Mouse (Mus musculus): ENCODE measurements around the gene H1f0.

Gene H1f0
- long read RNA-seq, experiment 1, transcript H1f0-201 (1 exons, 2,055 nt), result major isoform, 28 of 28 reads
- long read RNA-seq, experiment 1, partial matches to known transcripts, result 0 of 28 reads
- long read RNA-seq, experiment 1, other reads (novel, unspliced or antisense), result 0 of 28 reads
- long read RNA-seq, experiment 2, transcript H1f0-201 (1 exons, 2,055 nt), result major isoform, 20 of 20 reads
- long read RNA-seq, experiment 2, partial matches to known transcripts, result 0 of 20 reads
- long read RNA-seq, experiment 2, other reads (novel, unspliced or antisense), result 0 of 20 reads

DNA sequence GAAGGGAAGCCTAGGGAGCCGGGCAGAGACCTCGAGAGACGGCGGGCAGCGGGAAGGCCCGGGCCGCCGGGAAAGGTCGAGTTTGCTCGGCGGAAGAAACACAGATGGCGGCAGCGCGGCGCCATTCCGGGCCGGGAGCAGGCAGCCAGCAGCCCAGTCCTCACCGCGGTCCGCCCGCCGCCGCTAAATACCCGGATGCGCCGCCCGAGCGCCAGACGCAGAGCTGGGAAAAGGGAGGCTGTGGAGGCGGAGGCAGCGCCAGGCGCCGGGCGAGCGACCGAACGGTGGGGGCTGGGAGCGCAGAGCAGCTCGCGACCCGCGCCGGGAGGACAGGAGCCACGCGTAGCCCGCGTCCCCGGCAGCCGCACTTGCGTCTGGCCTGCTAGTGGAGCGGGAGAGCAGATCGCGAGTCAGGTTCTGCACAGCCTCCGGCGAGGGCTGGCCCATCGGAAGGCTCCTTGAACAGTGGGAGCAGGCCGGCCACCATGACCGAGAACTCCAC lies at the start of gene H1f0:
Gene H1f0 (plus strand): TSS at position 214 of the 502 bp plus-strand sequence.
- intact Hi-C loops (cut with DNase I), result loop anchor here (5.0 kb wide), 1 partner anchor 36 kb away; no protein-coding TSS in a partner anchor

DNA sequence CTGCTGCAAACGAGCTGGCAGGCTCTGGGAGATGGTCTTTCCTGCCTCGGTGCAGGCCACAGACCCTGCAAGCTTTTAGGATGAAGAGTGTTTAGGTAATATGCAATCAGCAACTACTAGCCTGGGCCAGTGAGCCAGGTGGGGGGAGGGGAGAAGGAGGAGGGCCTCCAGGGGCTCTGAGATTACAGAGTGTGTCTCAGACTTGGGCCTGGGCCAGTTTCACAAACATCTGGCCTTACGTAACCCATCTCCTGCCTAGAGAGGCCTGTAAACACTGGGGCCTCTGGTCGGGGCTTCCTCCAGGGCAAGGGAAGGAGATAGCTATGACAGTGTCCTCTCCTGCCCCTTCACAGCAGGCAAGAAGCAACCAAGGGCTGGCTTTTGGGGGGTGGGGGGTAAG lies 49.4 kb upstream of the H1f0 start:
- intact Hi-C loops (cut with DNase I), result no loop called here

DNA sequence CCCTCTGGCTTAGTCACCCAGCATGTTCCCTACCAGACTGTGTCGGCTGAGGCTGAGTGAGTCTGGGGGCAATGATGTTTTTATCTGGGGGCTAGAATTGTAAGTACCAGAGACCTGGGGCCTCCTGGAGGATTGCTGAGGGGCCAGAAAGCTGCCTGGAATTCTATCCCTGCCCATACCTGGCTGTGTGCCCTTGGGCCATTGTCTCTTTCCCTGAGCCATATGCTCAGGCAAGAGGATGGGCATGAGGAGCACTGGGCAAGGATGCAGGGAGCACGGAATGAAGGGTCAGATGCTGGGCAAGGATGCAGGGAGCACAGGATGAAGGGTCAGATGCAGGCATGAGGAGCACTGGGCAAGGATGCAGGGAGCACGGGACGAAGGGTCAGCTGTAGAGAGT lies 48.2 kb upstream of the H1f0 start:
- intact Hi-C loops (cut with DNase I), result no loop called here

DNA sequence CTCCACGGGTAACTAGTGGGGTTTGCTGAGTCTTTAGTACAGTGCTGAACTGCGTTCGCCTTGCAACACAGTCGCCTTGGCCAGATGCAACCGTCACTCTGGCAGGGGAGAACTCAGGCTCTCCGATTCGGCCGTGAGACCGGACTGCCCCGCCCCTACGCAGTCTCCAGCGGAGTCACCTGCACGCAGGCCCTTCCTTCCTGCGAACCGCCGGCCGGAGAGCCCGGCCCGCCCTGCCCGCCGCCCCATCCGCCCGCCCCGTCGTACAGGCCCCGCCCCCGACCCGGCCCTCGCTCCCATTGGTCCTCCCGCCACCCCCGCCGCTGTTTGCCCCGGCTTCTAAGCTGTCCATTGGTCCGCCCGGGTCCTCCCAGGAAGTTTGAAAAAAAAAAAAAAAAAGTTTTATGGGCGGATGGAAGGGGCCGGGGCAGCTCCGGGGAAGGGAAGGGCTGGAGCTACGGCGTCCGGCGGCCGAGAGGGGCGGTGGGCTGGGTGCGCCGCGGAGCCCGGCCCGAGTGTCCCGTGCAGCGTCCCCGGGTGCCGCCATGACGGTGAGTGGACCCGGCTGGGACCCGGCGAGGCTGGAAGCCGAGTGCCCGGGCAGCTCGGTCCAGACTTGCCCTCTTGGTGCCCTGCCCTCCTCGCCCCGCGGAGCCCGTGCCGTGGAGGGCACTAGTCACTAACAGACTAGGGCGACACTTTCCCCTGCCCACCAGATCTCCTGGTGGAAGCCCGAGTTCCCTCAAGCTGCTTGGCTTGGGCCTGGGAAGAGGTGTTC lies 45.4 kb upstream of the H1f0 start:
- intact Hi-C loops (cut with DNase I), result no loop called here

DNA sequence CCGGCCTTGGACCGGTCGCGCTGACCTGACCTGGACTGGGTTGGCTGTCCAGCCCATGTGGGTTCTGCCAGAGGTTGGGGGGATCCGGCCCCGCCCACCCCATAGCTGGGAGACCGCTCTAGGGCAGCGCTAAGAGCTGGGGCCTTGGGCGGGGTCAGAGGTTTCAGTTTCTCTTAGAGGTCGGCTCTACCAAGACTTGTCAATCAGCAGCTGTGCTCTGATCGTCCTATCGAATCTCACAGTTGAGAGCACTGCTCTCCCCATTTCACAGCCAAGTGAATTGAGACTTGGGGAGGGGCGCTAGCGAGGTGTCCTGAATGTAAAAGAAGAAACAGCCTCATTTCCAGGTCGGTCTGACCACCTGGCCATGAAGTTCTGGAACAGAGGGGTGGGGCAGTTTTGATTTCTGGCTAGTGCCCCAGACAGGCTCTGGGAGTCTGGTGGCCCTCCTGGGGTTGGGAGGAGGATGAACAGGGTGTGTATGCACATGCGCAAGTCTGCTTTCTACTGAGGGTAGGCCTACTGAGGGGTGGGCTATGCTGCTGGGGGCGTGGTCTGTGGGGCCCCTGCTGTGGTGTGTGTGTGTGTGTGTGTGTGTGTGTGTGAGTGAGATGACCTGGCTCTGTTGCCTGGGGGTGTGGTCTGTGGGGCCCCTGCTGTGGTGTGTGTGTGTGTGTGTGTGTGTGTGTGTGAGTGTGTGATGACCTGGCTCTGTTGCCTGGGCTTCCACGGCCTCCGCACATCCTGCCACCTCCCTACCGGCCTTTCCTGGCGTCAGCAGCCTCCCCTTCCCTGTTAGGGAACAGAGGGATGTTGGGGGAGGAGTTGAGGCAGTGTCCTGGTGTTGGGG lies 44.6 kb upstream of the H1f0 start:
- intact Hi-C loops (cut with DNase I), result no loop called here

DNA sequence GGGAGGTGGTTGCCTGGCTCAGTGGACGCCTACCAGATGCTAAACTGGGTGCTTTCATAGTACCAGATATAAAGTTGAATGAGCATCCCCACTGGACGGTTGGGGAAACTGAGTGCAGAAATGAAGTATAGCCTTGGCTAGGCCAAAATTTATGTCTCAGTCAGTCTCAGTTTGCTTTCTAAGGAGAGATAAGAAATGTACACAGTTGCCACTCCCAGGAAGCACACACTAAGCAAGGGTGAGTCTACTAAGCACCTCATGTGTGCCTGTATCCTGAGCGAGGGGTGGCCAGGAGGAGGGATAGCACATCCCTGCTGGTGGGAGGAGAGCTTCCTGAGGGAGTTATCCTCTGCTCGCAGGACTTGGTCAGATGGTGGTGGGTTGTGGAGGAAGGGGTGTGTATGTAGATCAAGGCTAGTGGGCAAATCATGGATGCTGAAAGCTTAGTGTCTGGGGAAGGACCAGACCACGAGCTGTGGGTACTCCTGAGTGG lies 43.9 kb upstream of the H1f0 start:
- intact Hi-C loops (cut with DNase I), result no loop called here

DNA sequence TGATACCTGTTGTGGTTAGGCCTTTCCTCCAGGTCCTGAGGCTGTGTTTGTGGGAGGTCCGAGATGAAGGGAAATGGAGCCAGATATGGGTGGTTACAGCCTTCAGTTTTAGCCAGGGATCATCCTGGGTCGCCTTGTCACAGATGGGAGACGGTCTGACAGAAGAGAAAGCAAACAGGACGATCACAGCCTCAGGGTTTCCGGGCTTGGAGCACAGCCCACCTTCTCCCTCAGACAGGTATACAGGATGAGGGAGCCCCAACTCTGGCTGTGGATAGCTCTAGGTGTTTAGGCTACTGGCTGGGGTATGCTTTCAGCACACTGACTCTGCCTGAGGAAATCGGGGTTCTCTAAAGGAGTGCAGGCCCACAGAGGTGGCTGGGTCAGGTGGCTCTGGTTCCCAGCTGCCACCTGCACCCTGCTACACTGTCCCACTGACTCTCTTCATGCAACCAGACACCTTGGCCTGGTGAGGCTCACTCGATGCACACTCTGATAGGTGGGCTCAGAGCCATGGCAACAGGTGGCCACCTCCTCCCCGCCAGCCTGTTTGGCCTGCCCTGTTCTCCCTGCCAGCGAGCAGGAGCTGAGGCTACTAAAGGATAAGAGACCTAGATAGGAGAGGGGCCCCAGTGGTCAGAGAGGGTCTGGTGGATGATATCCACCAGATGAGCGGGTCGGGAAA lies 41.6 kb upstream of the H1f0 start:
- intact Hi-C loops (cut with DNase I), result no loop called here

DNA sequence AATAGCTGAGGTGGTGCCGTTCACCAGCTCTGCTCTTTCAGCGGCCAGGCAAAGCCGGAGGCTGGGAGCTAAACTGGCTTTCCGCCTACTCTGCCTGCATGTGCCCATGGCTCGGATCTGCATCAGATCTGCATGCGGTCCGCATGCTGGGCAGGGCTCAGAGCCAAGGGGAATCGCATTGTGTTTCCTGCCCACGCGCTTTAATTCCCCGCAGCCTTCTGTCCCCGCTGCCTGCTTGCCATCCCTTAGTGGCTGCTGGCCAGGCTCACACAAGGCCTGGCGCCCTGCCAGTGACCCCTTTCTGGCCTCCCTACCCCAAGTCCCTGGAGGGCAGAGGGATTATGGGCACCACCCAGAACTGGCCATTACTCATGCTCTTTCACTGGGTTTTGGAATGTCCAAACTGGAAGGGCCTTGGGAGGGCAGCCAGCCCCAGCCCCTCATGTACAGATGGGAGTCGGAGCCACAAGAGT lies 39.7 kb upstream of the H1f0 start:
- intact Hi-C loops (cut with DNase I), result no loop called here

DNA sequence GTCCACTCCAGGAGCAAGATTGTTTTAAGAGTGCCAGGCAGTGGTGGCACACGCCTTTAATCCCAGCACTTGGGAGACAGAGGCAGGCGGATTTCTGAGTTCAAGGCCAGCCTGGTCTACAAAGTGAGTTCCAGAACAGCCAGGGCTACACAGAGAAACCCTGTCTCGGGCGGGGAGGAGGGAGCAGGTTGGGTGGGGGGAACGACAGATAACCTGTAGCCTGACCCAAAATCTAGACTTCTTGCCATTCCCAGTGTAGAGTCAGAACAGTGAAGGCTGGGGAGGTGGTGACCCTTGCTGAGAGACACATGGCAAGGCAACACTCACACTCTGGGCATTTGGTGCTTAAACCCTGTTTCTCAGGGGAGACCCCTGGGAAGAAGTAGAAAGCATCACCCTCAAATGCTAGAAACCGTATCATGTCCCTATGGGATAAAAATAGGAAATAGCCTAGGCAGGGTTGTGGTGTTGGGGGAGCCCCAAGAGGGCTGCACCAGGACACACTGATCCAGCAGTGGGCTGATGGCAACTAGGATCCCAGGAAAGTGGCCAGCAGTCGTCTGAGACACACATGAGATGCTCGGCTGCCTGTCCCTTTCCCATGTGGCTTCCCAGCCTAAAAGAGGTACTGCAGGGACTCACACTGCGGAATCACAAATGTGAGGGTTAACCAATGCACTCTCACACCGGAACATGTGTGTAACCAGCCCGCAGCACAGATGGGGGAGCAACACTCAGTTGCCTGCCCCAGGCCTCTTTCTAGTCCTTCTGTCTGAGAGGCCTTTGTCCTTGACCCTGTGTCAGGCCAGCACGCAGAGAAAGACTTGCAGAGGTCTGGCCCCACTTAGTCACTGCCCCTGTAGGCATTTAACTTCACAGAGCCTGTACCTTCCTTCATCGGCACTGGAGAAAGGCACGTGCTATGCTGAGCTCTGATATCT lies 38.8 kb upstream of the H1f0 start:
- intact Hi-C loops (cut with DNase I), result loop anchor here (5.0 kb wide), 1 partner anchor 38 kb away; the partner anchor contains the start of gene H1f0

DNA sequence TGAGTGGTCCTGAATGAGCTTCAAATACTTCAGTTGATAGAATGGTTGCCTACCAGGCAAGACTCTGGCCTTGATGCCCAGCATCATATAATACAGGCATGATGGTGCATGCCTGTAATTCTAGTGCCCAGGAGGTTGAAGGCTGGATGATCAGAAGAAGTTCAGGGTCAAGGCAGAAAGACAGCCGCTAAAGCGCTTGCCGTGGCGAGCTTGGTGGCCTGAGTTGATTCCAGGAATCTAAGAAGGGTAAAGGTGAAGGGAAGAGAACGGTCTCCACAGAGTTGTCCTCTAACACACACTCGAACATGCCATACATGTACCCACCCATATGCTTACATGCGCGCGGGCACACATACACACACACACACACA lies 38.2 kb upstream of the H1f0 start:
- intact Hi-C loops (cut with DNase I), result loop anchor here (5.0 kb wide), 1 partner anchor 37 kb away; the partner anchor contains the start of gene H1f0

DNA sequence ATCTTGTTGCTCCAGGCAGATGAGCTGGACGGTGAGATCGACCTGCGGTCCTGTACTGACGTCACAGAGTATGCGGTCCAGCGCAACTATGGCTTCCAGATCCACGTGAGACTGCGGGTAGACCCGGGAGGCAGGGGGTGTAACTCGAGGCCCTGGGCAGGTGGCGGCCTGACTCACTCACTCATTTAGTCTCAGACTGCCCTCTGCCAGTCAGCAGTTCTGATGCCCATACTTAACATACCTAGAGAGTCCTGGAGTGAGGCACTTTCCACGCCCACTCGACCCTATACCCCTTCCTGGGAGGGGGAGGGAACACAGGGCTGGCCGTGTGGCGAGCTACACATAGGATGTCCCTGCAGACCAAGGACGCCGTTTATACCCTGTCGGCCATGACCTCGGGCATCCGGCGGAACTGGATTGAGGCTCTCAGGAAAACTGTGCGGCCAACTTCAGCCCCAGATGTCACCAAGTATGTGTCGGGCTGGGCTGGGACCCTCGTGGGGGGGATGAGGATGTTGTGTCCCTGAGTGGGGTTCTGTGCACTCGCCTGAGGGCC lies 37.2 kb upstream of the H1f0 start:
- intact Hi-C loops (cut with DNase I), result loop anchor here (5.0 kb wide), 1 partner anchor 36 kb away; the partner anchor contains the start of gene H1f0

DNA sequence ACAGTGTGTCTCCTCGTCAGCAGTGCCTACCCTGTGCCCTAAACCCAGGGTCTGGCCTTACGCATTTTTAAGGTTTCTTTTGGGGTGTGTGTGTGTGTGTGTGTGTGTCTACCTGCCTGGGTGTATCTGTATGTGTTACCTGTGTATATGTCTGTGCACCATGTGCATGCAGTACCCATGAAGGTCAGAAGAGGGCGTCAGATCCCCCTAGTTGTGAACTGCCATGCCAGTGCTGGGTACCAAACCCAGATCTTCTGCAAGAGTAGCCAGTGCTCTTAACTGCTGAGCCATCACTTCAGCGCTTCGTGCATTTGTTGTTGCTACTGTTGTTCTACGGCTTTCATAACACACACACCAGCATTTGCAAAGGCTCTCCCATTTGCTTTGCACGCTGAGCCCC lies 36.0 kb upstream of the H1f0 start:
- intact Hi-C loops (cut with DNase I), result loop anchor here (5.0 kb wide), 1 partner anchor 35 kb away; the partner anchor contains the start of gene H1f0

DNA sequence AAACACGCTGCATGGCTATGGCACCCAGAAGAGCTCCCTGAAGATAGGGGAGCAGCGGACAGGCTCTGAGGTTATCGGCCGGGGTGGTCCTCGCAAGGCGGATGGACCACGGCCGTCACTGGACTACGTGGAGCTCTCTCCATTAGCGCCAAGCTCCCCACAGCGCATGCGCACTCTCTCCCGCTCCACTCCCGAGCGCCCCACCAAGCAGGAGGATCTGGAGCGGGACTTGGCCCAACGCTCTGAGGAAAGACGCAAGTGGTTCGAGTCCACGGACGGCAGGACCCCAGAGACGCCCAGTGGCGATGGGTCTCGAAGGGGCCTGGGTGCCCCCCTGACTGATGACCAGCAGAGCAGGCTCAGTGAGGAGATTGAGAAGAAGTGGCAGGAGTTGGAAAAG lies 35.3 kb upstream of the H1f0 start:
- intact Hi-C loops (cut with DNase I), result loop anchor here (5.0 kb wide), 1 partner anchor 34 kb away; the partner anchor contains the start of gene H1f0

DNA sequence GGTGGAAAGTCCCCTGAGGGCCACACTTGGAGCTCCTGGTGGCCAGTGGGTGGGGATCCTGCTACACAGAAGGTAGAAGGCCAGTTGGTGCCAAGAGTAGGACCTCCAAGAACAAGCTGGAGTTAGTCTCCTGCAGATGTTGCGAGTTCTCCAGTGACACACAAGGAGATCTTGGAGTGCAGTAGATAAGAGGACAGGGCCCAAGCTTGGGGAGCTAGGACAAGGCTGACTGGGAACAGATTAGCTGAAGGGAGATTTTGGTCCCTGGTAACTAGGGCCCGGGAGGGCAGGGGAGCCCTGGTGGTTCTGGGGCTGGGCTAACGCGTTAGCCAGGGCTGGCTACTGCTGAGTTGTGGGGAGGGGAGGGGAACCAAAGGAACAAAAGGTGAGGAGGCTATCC lies 32.3 kb upstream of the H1f0 start:
- intact Hi-C loops (cut with DNase I), result no loop called here

DNA sequence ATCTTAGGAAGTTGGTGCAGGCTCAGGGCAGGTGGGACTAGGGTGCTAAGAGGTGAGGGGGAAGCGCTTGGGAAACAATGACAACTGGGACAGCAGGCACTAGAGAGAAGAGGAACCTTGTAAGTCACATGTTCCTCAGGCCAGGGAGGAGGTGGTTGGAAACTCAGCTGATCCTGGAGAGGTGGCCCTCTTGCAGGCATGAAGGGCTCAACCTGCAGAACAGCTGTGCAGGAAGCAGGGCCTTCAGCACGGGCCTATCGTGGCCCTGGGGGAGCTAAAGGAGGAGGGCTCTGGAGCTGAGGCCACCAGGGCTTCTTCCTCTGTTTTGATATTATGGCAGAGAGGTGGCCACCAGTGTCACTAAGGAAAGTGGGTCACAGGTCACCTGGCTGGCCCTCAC lies 31.6 kb upstream of the H1f0 start:
- intact Hi-C loops (cut with DNase I), result no loop called here

DNA sequence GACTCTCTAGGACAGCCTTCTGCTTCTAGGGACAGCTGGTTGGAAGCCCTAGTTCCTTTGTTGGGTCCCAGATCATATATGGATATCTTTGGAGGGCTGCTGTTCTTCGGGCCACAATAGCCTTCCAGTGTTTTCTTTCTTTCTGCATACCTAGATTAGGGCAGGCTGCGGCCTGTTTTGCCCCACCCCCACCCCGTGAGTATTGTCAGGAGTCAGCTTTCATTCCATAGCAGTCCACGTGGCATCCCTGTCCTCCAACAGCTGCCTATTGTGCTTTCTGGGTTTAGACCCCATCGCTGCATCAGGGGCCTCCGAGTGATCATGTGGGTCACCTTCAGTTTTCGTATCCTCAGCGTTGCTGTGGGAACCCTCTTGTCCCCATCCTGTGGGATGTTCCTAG lies 29.9 kb upstream of the H1f0 start:
- intact Hi-C loops (cut with DNase I), result no loop called here

DNA sequence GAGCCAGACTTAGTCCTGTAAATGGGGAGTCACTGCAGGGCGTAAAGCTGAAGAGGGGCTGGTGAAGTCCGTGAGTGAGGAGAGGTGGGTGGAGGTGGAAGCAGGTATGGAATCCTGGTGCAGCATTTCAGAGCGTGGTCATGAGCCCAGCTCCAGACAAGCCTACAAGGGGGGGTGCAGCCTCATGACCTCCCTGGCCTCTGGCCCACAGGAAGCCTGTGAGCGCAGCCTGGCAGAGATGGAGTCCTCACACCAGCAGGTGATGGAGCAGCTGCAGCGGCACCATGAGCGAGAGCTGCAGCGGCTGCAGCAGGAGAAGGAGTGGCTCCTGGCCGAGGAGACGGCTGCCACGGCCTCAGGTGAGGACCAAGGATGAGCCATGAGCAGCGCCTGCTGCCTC lies 28.7 kb upstream of the H1f0 start:
- intact Hi-C loops (cut with DNase I), result no loop called here

DNA sequence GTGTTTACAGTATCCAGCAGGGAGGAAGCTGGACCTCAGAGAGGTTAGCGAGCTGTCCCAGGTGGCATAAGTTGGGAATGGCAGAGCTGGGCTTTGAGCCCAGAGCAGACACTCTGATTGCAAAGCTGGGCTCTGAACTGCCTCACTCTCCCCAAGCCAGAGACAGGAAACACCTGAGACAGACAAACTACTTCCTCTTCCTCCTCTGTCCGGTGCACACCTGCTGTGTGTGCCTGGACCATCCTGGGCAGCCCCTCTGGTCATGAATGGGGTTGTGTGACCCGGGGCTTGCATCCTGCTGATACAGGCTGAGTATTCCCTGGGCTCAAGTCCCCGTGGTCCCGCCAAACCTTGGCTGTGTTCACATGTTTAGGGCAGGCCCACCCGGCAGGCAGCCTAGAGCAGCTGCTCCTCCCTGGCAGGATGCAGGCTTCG lies 27.9 kb upstream of the H1f0 start:
- intact Hi-C loops (cut with DNase I), result no loop called here

DNA sequence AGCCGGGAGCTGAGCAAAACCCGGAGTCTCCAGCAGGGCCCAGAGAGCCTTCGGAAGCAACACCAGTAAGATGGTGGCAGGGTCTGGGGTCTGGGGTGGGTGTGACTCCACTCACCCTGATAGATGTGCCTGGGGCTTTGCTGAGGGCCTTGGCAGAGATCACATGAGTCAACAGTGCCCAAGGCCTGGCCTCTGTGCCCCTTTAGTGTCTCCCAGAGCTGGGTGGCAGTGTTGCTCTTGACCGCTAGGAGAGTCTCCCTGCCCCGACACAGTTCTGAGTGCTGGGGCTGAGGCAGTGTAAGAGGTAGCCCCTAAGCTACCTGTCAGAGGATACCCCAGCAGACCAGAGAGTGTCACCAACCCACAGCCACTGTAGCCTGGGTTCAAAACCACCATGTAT lies 26.7 kb upstream of the H1f0 start:
- intact Hi-C loops (cut with DNase I), result no loop called here

Measured in adrenal gland (tissue).